Mouse (Mus musculus) forelimb bud, embryonic 11.5 days (tissue): ENCODE measurements around the gene Hoxa11.

ENCODE experiments used
- DNase-seq: peaks from one replicate; pipeline ENCODE4 v3.0.0-alpha.2; 2012; ENCODE audit warnings: low read depth, low spot score

The Hoxa11 gene

GRCm38 (mm10) chr6:52221337-52221992, 24.1 kb downstream of the Hoxa11 start, which contains the start of gene Hoxa7:
Hoxa7 (minus strand) TSS chr6:52221854.
- peak; percentile 98 for DNase-seq

DNA sequence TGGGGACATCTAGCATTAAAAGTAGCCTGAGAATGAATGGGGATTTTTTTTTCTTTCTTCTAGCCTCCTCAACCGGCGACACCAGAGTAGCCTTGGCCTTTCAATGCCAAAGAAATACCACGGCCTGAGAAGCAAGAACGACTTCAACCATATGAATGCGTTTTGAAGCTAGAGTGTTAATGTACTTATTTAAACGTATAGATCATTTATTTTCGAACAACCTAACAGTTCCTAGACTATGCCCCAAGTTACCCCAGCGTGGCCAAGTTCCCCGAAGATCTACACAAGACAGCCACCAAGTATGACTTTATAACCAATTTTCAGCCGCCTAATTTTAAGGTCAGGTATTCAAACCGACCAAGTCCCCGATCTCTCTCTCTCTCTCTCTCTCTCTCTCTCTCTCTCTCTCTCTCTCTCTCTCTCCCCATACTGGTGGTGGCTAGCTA, 24.7 kb downstream of the Hoxa11 start:
- DNase-seq = no peak

DNA sequence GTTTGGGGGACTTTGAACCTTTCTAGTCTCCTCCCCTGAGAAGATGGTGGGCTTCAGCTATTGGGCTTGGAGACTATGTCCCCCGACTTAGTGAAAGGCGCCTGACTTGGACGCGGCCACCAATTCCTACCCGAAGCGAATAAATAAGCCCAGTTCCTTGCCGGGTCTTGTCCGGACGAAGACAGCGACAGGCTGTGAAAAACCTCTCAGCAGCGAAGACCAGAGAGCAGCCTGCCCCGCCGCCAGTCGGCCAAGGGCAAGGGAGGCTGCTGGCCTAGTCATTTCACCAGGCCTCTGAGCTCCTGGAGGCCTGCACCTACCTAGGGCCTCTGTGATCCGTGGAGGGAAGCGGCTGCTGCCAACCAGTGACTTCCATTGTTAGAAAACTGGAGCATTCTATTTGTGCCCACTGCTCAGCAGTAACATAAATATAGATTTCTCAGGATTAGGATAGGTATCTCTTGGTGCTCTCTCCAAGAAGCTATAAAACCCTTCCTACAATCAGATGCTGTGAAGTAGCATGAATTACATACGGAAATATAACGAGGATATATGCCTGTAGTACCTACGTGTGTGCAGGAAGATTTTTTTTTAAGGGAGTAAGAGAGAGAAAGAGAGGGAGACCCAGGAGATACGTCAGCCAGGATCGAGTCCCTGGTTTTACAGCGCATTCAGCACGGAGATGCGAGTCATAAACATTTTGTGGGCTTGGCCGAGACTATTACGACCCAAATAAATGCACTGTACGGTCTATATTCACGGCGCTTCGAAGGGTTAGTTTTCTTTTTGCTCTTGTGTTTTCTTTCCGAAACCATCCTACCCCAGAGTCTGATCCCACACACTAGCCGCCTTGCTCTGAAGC, 25.4 kb downstream of the Hoxa11 start:
- DNase-seq = peak; percentile 58

GRCm38 (mm10) chr6:52219234-52219942, 26.2 kb downstream of the Hoxa11 start:
- DNase-seq = no peak

DNA sequence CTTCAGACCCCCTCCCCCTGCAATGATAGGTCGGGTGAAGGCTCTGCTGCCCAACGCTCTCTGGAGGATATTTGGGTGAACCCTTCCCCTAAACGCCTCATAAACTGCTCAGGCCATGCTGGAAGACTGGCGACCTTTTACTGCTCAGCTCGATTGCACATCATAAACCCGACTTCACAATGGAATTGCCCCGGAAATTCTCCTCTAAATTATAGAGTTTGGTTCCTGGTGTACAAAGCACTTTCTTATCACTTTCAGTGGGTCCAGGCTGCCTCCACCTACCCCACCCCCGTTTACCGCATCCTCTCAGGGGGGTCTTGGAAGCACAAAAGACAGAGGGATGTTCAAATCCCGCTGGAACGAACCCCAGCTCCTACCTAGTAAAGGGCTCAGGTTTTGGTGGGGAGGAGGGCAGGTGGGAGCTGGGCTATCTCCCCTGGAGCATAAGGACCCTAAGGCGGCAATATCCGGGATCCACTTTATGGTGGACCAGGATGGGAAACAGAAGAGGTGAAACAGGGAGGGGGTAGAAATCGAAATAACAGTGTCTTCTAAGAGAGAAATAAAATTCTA, 26.9 kb downstream of the Hoxa11 start:
- no peak for DNase-seq

DNA sequence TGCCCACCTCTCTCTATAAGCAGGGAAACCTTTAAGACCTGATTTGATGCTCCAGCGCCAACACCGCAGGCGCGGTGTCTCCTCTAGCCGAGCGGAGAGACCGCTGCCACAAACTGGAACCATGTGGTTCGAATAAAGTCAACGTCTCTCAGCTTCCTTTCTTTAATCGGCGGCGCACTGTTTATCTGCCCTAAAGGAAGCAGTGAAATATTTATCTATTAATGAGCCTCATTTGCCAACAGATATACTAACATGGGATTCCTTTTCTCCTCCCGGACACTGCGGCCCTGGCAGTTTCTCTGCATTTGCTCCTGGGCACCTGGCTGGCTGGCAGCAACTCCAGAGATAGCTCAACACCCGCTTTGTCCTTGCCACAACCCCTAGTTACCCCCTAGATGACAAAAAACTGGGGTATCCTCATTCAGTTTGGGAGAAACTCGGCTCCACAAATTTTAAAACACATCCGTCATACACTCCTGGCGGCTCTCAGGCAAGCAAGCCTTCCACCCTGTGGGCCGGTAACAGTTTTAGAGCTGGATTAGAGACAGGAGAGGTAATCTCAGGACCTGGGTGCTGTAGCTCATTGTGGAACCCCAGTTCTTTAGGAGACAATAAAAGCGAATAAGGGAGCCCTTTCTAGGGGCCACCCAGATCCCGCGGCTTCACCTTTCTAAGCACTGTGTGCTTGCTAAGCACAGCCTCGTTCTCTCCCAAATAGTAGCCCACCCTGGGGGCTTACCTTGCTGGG, 27.5 kb downstream of the Hoxa11 start:
- peak; percentile 44 for DNase-seq

GRCm38 (mm10) chr6:52217459-52217768, 28.2 kb downstream of the Hoxa11 start:
- peak; percentile 91 for DNase-seq

DNA sequence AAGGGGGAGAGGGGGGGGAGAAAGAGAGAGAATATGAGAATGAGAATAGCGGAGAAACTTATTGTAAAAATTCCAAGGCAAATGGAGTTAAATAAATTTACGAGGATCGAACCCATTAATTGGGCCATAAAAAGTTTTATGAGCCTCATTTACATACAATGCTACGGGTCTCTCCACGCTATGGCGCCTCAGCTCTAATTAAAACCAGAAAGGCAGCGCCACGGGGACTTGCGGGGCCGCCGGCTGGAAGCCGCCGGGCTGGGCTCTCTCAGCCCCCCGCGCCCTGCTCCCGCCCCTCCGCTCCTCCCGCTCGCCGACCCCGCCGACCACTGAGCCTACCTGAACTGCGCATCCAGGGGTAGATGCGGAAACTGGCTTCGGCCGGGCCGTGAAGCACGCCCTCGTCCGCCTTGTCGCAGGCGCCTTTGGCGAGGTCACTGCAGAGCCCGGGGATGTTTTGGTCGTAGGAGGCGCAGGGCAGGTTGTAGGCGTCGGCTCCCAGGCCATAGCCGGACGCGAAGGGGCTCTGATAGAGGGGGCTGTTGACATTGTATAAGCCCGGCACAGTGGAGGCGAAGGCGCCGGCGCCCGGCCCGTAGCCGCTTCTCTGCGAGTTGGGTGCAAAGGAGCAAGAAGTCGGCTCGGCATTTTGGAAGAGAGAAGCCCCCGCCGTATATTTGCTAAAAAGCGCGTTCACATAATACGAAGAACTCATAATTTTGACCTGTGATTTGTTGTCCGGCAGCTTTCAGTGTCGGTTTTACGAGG, 28.7 kb downstream of the Hoxa11 start:
- peak; percentile 80 for DNase-seq

DNA sequence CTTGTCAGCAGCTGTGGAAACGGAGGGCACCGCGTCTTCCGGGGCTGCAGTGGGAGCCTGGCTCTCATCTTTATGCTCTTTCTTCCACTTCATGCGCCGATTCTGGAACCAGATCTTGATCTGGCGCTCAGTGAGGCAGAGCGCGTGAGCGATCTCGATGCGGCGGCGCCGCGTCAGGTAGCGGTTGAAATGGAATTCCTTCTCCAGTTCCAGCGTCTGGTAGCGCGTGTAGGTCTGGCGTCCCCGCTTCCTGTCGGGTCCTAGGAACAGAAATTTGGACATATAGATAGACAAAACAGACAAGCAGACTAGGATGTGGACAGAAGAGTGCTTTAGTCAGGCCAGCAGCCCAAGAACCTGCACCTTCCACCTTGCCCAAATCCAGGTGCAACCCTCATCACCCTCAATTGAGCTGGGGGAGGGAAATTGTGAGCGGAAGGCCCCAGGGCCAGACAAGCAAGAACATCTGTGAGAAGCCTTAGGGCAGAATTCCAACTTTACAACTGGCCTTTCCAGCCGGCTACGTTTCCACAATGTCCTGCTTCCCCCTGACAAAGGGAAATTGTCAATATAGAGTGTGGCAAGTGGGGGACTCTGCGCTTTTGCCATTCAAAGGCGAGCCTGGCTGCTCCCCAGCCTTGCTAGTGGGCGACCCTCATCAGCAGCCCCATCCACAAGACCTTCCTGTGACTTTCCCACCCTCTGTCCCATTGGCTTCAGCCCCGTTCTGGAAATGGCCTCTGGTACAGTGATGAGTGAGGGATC, 29.7 kb downstream of the Hoxa11 start:
- DNase-seq = peak; percentile 66

- DNase-seq = no peak
Observed at GRCm38 (mm10) chr6:52215070-52215469, 30.5 kb downstream of the Hoxa11 start.

- no peak for DNase-seq
Observed at GRCm38 (mm10) chr6:52214271-52214670, 31.3 kb downstream of the Hoxa11 start.

DNA sequence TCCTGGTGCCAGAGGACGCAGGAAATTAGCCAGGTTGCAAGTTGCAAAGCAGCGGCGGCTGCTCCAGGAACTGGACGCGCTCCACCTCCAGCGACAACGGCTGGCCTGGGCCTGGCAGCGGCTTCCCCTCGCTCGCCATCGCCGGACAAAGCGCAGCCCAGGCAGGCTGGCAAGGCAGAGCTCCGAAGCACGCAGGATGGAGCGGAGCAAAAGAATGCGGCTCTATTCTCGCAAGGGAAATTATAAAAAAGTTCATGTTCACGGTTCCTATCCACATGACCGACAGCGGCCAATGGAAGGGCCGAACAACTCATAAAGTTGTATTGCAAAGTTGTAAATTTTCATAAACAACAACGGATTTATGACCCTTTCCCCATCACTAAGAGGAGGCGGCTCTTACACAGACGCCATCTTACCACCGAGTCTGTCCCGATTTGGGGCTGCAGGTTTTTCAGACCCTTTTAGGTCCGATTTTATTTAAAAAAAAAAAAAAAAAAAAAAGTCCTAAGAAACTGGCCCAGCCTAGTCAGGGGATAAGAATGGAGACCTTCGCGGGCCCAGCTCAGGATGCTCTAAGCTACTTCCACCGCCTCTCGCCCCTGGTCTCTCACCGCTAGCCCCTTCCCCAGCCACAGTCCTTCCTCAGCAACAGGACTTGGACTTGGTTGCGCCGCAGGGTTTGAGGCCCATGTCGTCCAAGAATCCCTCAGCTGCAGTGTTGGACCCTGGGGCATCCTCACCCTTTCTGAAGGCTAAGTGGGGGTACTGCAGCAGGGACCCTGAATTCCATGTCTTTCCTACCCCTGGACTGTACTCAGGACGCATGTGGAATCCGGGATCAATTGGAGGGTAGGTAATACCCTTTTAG, 32.3 kb downstream of the Hoxa11 start, which contains the start of the genes Hoxa3 and Gm28308:
TSS of gene Hoxa3 (minus strand) at position 218 of the 868 bp plus-strand sequence.
TSS of gene Gm28308 (minus strand) at position 221 of the 868 bp plus-strand sequence.
- peak; percentile 90 for DNase-seq

DNA sequence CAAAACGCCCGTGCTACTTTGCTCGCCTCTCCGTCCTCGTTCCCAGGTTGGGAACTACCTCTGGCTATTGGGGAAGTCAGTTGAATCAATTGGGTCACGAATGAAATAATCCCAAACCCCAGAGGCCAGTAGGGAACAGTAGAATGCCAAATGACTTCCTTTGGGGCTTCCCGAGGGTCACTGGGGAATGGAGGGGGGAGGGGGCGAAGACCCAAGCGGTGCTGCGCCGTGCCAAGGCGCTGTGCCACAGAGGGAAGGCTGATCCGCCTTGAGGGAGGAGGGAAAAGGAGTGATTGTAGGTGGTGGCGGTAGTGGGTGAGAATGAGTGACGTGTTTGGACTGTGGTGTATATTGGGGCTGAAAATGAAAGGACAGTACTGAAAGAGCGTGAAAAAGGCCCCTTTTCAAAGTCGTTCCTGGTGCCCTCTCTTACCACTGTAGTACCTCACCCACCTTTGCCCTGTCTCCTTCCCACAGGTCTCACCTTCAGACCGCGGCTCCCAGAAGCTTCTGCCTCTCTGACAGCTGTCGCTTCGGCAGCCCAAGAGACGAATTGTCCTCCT, 33.0 kb downstream of the Hoxa11 start:
- DNase-seq = peak; percentile 26

DNA sequence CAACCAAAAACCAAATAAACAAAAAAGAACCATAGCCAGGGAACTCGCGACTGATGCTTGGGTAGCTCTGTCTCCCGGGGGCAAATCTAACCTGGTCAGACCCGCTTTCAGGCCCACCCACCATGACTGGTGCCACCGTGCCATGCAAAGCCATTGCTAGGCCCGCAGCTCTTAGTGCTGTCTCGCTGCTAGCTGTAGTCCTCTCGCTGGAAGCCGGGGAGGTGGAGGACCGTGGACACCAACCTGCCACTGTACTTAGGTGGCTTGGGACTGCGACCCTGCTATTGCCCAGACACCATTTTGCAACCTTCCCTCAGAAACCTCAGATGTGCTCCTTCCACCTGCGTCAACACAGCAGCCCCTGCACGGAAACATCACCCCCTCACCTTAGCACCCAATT, 33.6 kb downstream of the Hoxa11 start:
- peak; percentile 13 for DNase-seq

DNA sequence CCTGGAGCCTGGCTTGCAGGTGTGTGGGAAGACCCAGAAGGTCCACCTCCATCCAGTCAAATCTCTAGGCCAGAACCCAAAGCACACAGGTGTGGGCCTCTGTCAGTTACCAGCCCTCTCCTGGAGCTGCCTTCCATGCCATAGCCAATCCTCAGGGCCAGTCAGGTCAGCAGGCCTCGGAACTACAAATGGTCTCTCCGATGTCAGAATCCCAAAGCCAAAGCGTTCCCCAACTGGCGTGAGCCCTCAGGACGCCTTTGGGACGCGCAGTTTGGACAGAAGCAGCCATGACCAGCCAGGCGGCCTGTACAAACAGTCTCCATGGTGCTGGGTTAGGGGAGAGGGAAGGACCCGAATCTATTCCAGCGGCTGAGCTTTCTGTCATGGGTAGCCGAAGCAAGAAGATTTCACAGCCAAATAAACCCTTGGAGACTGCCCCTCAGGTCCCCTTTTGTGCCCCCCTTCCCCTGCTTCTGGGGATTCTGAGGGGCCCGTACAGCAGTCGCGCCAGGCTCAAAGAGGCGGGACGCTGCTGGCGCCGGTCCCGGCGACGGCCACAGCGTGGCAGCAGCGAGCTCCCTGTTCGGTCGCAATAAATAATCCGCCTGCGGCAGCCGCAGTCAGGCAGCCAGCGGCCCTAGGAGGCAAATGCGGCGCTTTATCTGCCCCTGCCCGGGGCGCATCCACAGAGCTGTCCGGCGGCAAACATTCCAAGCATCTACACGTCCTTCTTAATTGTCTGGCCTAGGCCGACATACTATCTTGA, 34.3 kb downstream of the Hoxa11 start:
- no peak for DNase-seq

DNA sequence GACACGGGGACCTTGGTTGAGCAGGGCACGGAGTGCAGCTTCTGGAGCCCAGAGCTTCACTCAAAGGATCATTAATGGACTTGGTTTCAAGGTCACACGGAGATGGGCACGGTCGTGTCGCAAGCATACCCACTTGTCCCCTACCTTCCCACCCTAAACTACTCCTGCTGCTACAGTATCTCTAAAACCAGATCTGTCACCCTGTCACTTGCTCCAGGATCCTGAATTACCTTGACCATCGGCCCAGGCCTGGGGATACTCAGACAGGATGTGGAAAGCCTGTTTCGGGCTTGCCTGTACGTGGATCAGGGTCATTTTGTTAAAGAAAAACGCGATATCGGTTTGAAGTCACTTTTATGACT, 35.9 kb downstream of the Hoxa11 start:
- DNase-seq = no peak

DNA sequence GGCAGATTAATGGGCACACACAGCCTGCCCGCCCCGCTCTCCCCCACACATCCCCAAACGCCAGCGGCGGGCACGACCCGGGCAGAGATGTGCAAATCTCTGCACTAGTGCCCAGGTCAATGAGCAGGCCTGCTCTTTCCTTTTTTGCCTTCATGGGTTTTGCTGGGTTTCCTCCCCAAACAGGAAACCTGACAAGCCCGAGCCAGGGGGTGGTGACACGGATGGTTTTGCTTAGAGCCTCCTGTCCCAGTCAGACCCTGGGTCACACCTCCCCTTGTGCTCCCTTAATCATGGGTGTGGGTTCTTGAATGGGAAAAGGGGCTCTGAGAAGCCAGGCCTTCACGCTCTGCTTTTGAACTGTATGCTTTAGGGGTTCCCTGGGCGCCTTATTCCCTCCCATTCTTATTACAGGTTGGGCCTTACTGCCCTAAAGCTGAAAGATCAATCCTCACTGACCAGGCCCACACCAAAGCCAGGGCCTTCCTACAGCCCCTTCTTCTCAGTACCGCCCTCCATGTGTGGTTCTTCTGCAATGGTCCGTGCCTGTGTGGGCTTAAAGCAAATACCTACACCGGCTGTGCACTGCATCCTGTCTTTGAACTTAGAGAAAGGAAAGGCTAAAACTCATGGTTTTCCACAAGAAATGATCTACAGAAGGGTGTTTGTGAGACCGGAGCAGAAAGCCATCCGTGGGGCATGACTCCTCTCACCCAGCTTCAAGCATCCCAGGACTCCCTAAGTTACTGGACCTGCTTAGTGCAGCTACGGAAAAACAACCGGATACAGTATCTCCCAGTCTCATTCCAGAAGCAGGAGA, 36.5 kb downstream of the Hoxa11 start:
- DNase-seq = no peak
